Mouse (Mus musculus): Measurements from ENCODE around the gene Kctd14.
A peak's percentile ranks its signal among the peaks of the same experiment; 100 is the strongest.

The Kctd14 gene

GRCm38 (mm10) chr7:97446171-97446925 lies 4.8 kb upstream of the Kctd14 start:
- DNase-seq = peak; percentile 87 to 90

- DNase-seq = peak in 1 of 2 experiments; percentile 54
Observed at GRCm38 (mm10) chr7:97447050-97447531, 4.0 kb upstream of the Kctd14 start.

GRCm38 (mm10) chr7:97452196-97452595 lies 1.1 kb downstream of the Kctd14 start:
- peak in 1 of 2 experiments; percentile 24 for DNase-seq

- peak; percentile 44 to 71 for DNase-seq
Observed at GRCm38 (mm10) chr7:97453141-97453921, 2.2 kb downstream of the Kctd14 start.

- no peak for DNase-seq
Observed at GRCm38 (mm10) chr7:97454795-97455194, 3.7 kb downstream of the Kctd14 start.

GRCm38 (mm10) chr7:97455577-97455976 lies 4.5 kb downstream of the Kctd14 start:
- DNase-seq = no peak

- no peak for DNase-seq
Observed at GRCm38 (mm10) chr7:97473001-97473400, 21.9 kb downstream of the Kctd14 start.

- DNase-seq = peak in 1 of 2 experiments; percentile 45
Observed at GRCm38 (mm10) chr7:97479349-97479748, 28.2 kb downstream of the Kctd14 start.

- no peak for DNase-seq
Observed at GRCm38 (mm10) chr7:97480290-97480689, 29.2 kb downstream of the Kctd14 start.

- peak; percentile 96 to 97 for DNase-seq
Observed at GRCm38 (mm10) chr7:97480821-97481339, 29.8 kb downstream of the Kctd14 start, which contains the start of gene Ints4. Gene Ints4, plus strand, starts transcription at chr7:97480956.

GRCm38 (mm10) chr7:97483378-97483777 lies 32.3 kb downstream of the Kctd14 start:
- no peak for DNase-seq

GRCm38 (mm10) chr7:97491157-97491556 lies 40.0 kb downstream of the Kctd14 start:
- DNase-seq = no peak

- no peak for DNase-seq
Observed at GRCm38 (mm10) chr7:97492420-97492819, 41.3 kb downstream of the Kctd14 start.

GRCm38 (mm10) chr7:97495052-97495451 lies 43.9 kb downstream of the Kctd14 start:
- no peak for DNase-seq

- peak; percentile 22 to 41 for DNase-seq
Observed at GRCm38 (mm10) chr7:97500555-97501209, 49.6 kb downstream of the Kctd14 start.

Data from lung, adult 18-20 months (tissue).